Mouse (Mus musculus): ENCODE data around the gene Nsun2.

Gene Nsun2

GRCm38 (mm10) chr13:69525867-69526266, 7.7 kb upstream of the Nsun2 start:
- DNase-seq, result peak; percentile 89

GRCm38 (mm10) chr13:69528531-69528930, 5.0 kb upstream of the Nsun2 start:
- DNase-seq, result peak; percentile 39

- no peak for DNase-seq
These were observed 3.4 kb upstream of the Nsun2 start for GRCm38 (mm10) chr13:69530156-69530555.

- peak; percentile 28 for DNase-seq
These were observed 2.6 kb upstream of the Nsun2 start for GRCm38 (mm10) chr13:69530951-69531350.

GRCm38 (mm10) chr13:69531431-69531830, 2.1 kb upstream of the Nsun2 start:
- no peak for DNase-seq

GRCm38 (mm10) chr13:69532101-69532892, 1.2 kb upstream of the Nsun2 start:
- peak; percentile 47 for DNase-seq

GRCm38 (mm10) chr13:69532893-69533404, 597 bp upstream of the Nsun2 start:
- DNase-seq, result no peak

- DNase-seq, result no peak
These were observed 748 bp downstream of the Nsun2 start, which contains the start of gene Tent4a for GRCm38 (mm10) chr13:69534334-69534653. TSS of gene Tent4a (minus strand) at chr13:69534617.

- DNase-seq, result peak; percentile 98
These were observed 1.4 kb downstream of the Nsun2 start for GRCm38 (mm10) chr13:69534654-69535551.

- no peak for DNase-seq
These were observed 2.5 kb downstream of the Nsun2 start for GRCm38 (mm10) chr13:69536021-69536420.

GRCm38 (mm10) chr13:69537366-69537765, 3.8 kb downstream of the Nsun2 start:
- no peak for DNase-seq

GRCm38 (mm10) chr13:69538327-69538726, 4.8 kb downstream of the Nsun2 start:
- no peak for DNase-seq

GRCm38 (mm10) chr13:69541209-69541608, 7.7 kb downstream of the Nsun2 start:
- DNase-seq, result no peak

GRCm38 (mm10) chr13:69541776-69542175, 8.2 kb downstream of the Nsun2 start:
- DNase-seq, result no peak

GRCm38 (mm10) chr13:69542571-69543352, 9.2 kb downstream of the Nsun2 start:
- no peak for DNase-seq

- DNase-seq, result no peak
These were observed 10.0 kb downstream of the Nsun2 start for GRCm38 (mm10) chr13:69543595-69543994.

- no peak for DNase-seq
These were observed 11.5 kb downstream of the Nsun2 start for GRCm38 (mm10) chr13:69545019-69545418.

GRCm38 (mm10) chr13:69547488-69548180, 14.1 kb downstream of the Nsun2 start:
- no peak for DNase-seq

GRCm38 (mm10) chr13:69549980-69550379, 16.4 kb downstream of the Nsun2 start:
- no peak for DNase-seq

- no peak for DNase-seq
These were observed 17.3 kb downstream of the Nsun2 start for GRCm38 (mm10) chr13:69550831-69551230.

- DNase-seq, result no peak
These were observed 19.5 kb downstream of the Nsun2 start for GRCm38 (mm10) chr13:69553024-69553423.

- no peak for DNase-seq
These were observed 20.7 kb downstream of the Nsun2 start for GRCm38 (mm10) chr13:69554255-69554654.

Measured in kidney, adult 11 months (tissue).